In genomic region chr11:69125919-69126705, GRCm38 (mm10) we compare ENCODE assay signal across 8 mouse cellular contexts. TPM values are rescaled to one million over a fixed set of nuclear protein-coding genes. Genes with fewer than 3 reads are reported as not detected.
A peak's percentile ranks its signal among the peaks of the same experiment; 100 is the strongest.
DNase-seq lines count a peak whose midpoint lies in the region; ATAC-seq and TF ChIP-seq lines count a peak whose summit lies in the region.

No protein-coding gene starts in this region.

- H3K4me2 ChIP-seq in heart, embryonic 15.5 days: peak overlapping the region; percentile 82
- H3K4me2 ChIP-seq in liver, postnatal 0 days (ENCODE audit: low read depth, low read length): peak overlapping the region; percentile 97

- no peak for TF ChIP-seq CTCF in liver, postnatal 0 days (IDR thresholded peaks at IDR 0.05; ENCODE audit: low read depth)

- ATAC-seq in heart, embryonic 15.5 days (replicated peaks; ENCODE audit: insufficient number of reproducible peaks, insufficient read depth, low FRiP score, low read depth): no peak
- no peak for ATAC-seq in liver, postnatal 0 days

- TF ChIP-seq EP300 in liver, postnatal 0 days (IDR thresholded peaks at IDR 0.05; ENCODE audit: low read depth): no peak

- 18% methylated on average over 20 of the region's 20 CpGs for WGBS in heart, embryonic 15.5 days
- WGBS in liver, postnatal 0 days (ENCODE audit: insufficient replicate concordance): 11% methylated on average over 20 of the region's 20 CpGs

- H3K9me3 ChIP-seq in heart, embryonic 15.5 days (replicated peaks): no peaks in the 10 kb centered on the region
- H3K9me3 ChIP-seq in liver, postnatal 0 days (ENCODE audit: low read length): no peaks in the 10 kb centered on the region

- H3K36me3 ChIP-seq in heart, embryonic 15.5 days: no peaks in the 10 kb centered on the region
- no peaks in the 10 kb centered on the region for H3K36me3 ChIP-seq in liver, postnatal 0 days (replicated peaks; ENCODE audit: insufficient read depth, low read length)

- H3K27me3 ChIP-seq in heart, embryonic 15.5 days: no peaks in the 10 kb centered on the region; the same call in 1 of the 2 replicates
- H3K27me3 ChIP-seq in liver, postnatal 0 days (ENCODE audit: insufficient read depth, low read length): peaks cover 10% of the 10 kb centered on the region

- DNase-seq in adrenal gland, postnatal 14 days: peak; percentile 49
- DNase-seq in adrenal gland, adult 8-10 months: no peak
- peak; percentile 33 to 37 for DNase-seq in spleen, postnatal 10 days (ENCODE audit: low spot score in 2 of 2)
- no peak for DNase-seq in spleen, postnatal 4 days (ENCODE audit: low spot score in 2 of 2)
- no peak for DNase-seq in liver, postnatal 0 days
- peak; percentile 30 for DNase-seq in thymus, postnatal 14 days
- DNase-seq in frontal cortex, postnatal 25 days (ENCODE audit: low spot score in 2 of 2): no peak

- peak overlapping the region; percentile 60 for H3K9ac ChIP-seq in heart, embryonic 15.5 days
- peak overlapping the region; percentile 64; the same call in 1 of the 2 replicates for H3K9ac ChIP-seq in liver, postnatal 0 days (replicated peaks)

- H3K4me3 ChIP-seq in heart, embryonic 15.5 days: peak overlapping the region; percentile 64
- H3K4me3 ChIP-seq in liver, postnatal 0 days (ENCODE audit: low read depth, low read length): peak overlapping the region; percentile 61

- H3K27ac ChIP-seq in heart, embryonic 15.5 days: no peak overlapping the region; the same call in 1 of the 2 replicates
- H3K27ac ChIP-seq in liver, postnatal 0 days (ENCODE audit: low read depth): no peak overlapping the region

- peaks cover 28% of the 10 kb centered on the region for H3K4me1 ChIP-seq in heart, embryonic 15.5 days (replicated peaks)
- H3K4me1 ChIP-seq in liver, postnatal 0 days (ENCODE audit: insufficient read depth): peaks cover 33% of the 10 kb centered on the region

RNA-seq across cellular contexts. Expression of gene Aloxe3, which starts 0.4 kb away (rescaled TPM):
- 1.2 and 1.6 TPM in 2 replicates for total RNA-seq in adrenal gland, postnatal 14 days (2021)
- 1 to 10 TPM in 3 of 4 experiments, under 1 TPM in 1; 0.87 to 2.2 (median 1.7) TPM for total RNA-seq in adrenal gland, adult 8-10 months (2022)
- polyA plus RNA-seq in heart, embryonic 15.5 days (2015; fragmentation: Nextera tagmentation; extraction: Ambion mirVana): 0.18 and 0.37 TPM in 2 replicates
- polyA plus RNA-seq in liver, postnatal 0 days (2015; fragmentation: Nextera tagmentation; extraction: Ambion mirVana): 0.14 and 0.18 TPM in 2 replicates

RNA-seq across cellular contexts. Expression of gene 9130213A22Rik, which starts 3.7 kb away (rescaled TPM):
- 0.38 and 0.41 TPM in 2 replicates for total RNA-seq in adrenal gland, postnatal 14 days (2021)
- total RNA-seq in adrenal gland, adult 8-10 months (2022): under 1 TPM; 0.26 to 0.95 (median 0.84) TPM
- polyA plus RNA-seq in heart, embryonic 15.5 days (2015; fragmentation: Nextera tagmentation; extraction: Ambion mirVana): 0.51 and 0.60 TPM in 2 replicates
- polyA plus RNA-seq in liver, postnatal 0 days (2015; fragmentation: Nextera tagmentation; extraction: Ambion mirVana): 0.06 and 0.07 TPM in 2 replicates

RNA-seq across cellular contexts. Expression of gene Hes7, which starts 5.9 kb away (rescaled TPM):
- total RNA-seq in adrenal gland, postnatal 14 days (2021): 0.37 TPM in 1 of 2 replicates, not detected in the other
- total RNA-seq in adrenal gland, adult 8-10 months (2022): under 1 TPM in 2 of 4 experiments, not detected in 2; 0.18 to 0.22 TPM
- 0.52 and 0.57 TPM in 2 replicates for polyA plus RNA-seq in heart, embryonic 15.5 days (2015; fragmentation: Nextera tagmentation; extraction: Ambion mirVana)
- 0.07 and 0.15 TPM in 2 replicates for polyA plus RNA-seq in liver, postnatal 0 days (2015; fragmentation: Nextera tagmentation; extraction: Ambion mirVana)

RNA-seq across cellular contexts. Expression of gene Alox12b, which starts 30.7 kb away (rescaled TPM):
- not detected in 2 replicates for total RNA-seq in adrenal gland, postnatal 14 days (2021)
- total RNA-seq in adrenal gland, adult 8-10 months (2022): not detected
- polyA plus RNA-seq in heart, embryonic 15.5 days (2015; fragmentation: Nextera tagmentation; extraction: Ambion mirVana): 0.05 TPM in 2 replicates
- not detected in 2 replicates for polyA plus RNA-seq in liver, postnatal 0 days (2015; fragmentation: Nextera tagmentation; extraction: Ambion mirVana)

RNA-seq across cellular contexts. Expression of gene Per1, which starts 31.1 kb away (rescaled TPM):
- total RNA-seq in adrenal gland, postnatal 14 days (2021): 116 and 118 TPM in 2 replicates
- total RNA-seq in adrenal gland, adult 8-10 months (2022): 100 to 1,000 TPM in 1 of 4 experiments, 10 to 100 TPM in 3; 30.0 to 119 (median 51.6) TPM
- 16.1 and 25.2 TPM in 2 replicates for polyA plus RNA-seq in heart, embryonic 15.5 days (2015; fragmentation: Nextera tagmentation; extraction: Ambion mirVana)
- 3.0 and 8.2 TPM in 2 replicates for polyA plus RNA-seq in liver, postnatal 0 days (2015; fragmentation: Nextera tagmentation; extraction: Ambion mirVana)

Comparison
In these comparisons a context has a peak if more than half of its experiments do, and no peak if none do; other contexts are left out.
1. DNase-seq: peak in adrenal gland, postnatal 14 days (single experiment), spleen, postnatal 10 days (2 of 2) and thymus, postnatal 14 days (single experiment); none in adrenal gland, adult 8-10 months (single experiment), spleen, postnatal 4 days (0 of 2), liver, postnatal 0 days (single experiment) and frontal cortex, postnatal 25 days (0 of 2).